Mouse (Mus musculus) midbrain, embryonic 15.5 days (tissue): ENCODE data around the gene Vamp9. TPM values are rescaled to one million over a fixed set of nuclear protein-coding genes. Genes with fewer than 3 reads are reported as not detected.
A peak's percentile ranks its signal among the peaks of the same experiment; 100 is the strongest.

Experiments
- ATAC-seq: fragments of 200-750 bp; cut with Nextera tagmentation; replicated peaks from 2 replicates; pipeline ENCODE4 v1.8.0; 2017; ENCODE audit warnings: moderate TSS enrichment
- H3K27ac ChIP-seq: fragments of 300-500 bp; sonication (generic); 2 replicates; pipeline ENCODE4 v1.5.1; 2015; ENCODE audit warnings: mild to moderate bottlenecking, inconsistent platforms
- H3K27me3 ChIP-seq: fragments of 300-500 bp; sonication (generic); replicated peaks from 2 replicates; pipeline ENCODE4 v1.6.1; 2015; ENCODE audit warnings: inconsistent platforms
- H3K36me3 ChIP-seq: fragments of 300-500 bp; sonication (generic); replicated peaks from 2 replicates; pipeline ENCODE4 v1.6.1; 2015; ENCODE audit warnings: inconsistent platforms
- H3K4me1 ChIP-seq: fragments of 300-500 bp; sonication (generic); 2 replicates; pipeline ENCODE4 v1.6.1; 2015; ENCODE audit warnings: inconsistent platforms
- H3K4me2 ChIP-seq: fragments of 300-500 bp; sonication (generic); 2 replicates; pipeline ENCODE4 v1.6.1; 2015; ENCODE audit warnings: inconsistent platforms, mild to moderate bottlenecking, moderate library complexity
- H3K4me3 ChIP-seq: fragments of 300-500 bp; sonication (generic); 2 replicates; pipeline ENCODE4 v1.5.1; 2015; ENCODE audit warnings: mild to moderate bottlenecking, inconsistent platforms
- H3K9ac ChIP-seq: fragments of 300-500 bp; sonication (generic); 2 replicates; pipeline ENCODE4 v1.6.1; 2015; ENCODE audit warnings: mild to moderate bottlenecking, inconsistent platforms
- H3K9me3 ChIP-seq: fragments of 300-500 bp; sonication (generic); 2 replicates; pipeline ENCODE4 v1.6.1; 2016; ENCODE audit warnings: inconsistent platforms
- WGBS: fragments of 180-500 bp; shearing (Covaris S2); methylation state at CpG from one replicate; pipeline ENCODE4 v1.1.7; 2015; ENCODE audit warnings: mixed read lengths; 5-methylcytosine and 5-hydroxymethylcytosine counted together
- polyA plus RNA-seq: library from polyadenylated mRNA; unstranded; fragments of >200 nt; fragmentation: Nextera tagmentation; extraction: Ambion mirVana; gene quantifications from 2 replicates; pipeline ENCODE4 v1.2.1, GENCODE M21; 2015

The Vamp9 gene
- polyA plus RNA-seq, 1 experiment from 2014 or later, result 0.65 TPM

DNA sequence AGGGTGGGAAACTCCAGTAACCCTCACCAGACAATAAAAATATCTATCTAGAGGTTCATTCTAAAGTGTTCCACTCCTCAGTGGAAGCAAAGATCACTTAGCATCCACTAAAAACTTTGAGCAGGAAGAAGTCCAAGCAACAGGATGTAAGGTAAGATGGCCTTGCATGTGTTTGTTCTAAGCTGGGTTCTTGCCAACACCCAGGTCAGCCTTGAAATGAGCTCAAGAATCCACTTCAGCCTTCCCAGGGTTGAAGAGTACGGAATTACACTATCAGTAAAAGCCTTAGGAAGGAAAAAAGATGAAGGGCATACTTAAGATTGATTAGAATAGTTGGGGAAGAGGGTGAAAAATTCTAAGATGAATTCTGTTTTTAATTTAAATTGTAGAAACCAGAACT is 52.6 kb downstream of the Vamp9 start:
- Histone ChIP-seq H3K4me3 (no peak overlapping the region), H3K27me3 (no peaks in the 10 kb centered on the region), H3K36me3 (peaks cover 22% of the 10 kb centered on the region), H3K4me2 (no peak overlapping the region), H3K9ac (no peak overlapping the region), H3K4me1 (no peaks in the 10 kb centered on the region), H3K27ac (no peak overlapping the region), H3K9me3 (no peaks in the 10 kb centered on the region)
- ATAC-seq, result no peak
- 84% methylated on average over 1 of the region's 1 CpGs for WGBS

DNA sequence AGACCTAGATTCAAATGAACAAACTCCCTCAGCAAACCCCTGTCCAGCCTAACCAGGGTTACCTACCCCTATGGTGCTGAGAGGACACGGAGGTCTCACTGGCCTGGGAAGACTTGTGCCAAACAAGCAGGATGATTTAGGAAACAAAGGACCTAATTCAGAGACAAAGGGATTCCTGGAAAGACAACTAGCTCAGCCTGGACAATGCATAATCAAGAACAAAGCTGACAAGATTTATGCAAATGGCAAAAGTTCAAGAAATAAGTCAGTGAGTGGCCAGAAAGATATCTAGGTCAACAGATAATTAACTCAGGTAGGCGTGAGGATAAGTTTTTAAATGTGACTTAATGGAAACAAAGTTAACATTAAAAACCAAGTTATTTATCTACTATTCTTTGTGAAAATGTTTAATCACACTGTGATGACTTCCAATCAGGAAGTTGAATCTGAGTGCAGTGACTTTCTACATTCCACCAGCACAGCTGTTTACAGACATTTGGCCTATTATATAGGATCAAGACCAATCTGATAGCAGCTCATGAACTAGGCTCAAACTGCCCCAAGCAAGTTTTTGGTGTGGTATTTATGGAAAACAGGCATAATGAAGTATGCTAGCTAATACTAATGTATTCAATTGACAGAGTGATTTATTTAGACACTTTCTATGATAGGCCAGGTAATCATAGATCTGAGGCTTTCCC is 53.3 kb downstream of the Vamp9 start:
- H3K36me3 ChIP-seq, result peaks cover 27% of the 10 kb centered on the region
- no peak overlapping the region for H3K9ac ChIP-seq
- ATAC-seq, result no peak
- H3K9me3 ChIP-seq, result no peaks in the 10 kb centered on the region
- H3K4me1 ChIP-seq, result no peaks in the 10 kb centered on the region
- no peak overlapping the region for H3K4me2 ChIP-seq
- 87% methylated on average over 2 of the region's 2 CpGs for WGBS
- no peak overlapping the region for H3K27ac ChIP-seq
- H3K27me3 ChIP-seq, result no peaks in the 10 kb centered on the region
- no peak overlapping the region for H3K4me3 ChIP-seq

DNA sequence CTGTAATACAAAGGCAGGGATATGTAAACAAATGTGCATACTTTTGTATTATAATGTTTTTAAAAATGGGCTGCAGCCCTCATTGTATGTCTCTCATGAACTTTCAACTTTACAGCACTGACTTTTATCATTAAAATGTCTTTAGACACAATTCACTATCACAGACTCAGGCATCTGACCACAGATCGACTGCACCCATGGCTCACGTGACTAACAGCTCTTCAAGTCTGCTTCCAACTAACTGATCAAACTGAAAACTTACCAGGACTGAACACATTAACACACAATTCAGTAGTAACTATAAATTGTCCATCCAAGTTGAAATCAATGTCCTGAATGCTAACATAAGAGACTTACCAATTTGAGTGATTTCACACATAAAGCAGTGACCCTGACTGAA is 53.9 kb downstream of the Vamp9 start:
- Histone ChIP-seq H3K27ac (no peak overlapping the region), H3K36me3 (peaks cover 27% of the 10 kb centered on the region), H3K9ac (no peak overlapping the region), H3K9me3 (no peaks in the 10 kb centered on the region), H3K4me1 (no peaks in the 10 kb centered on the region), H3K27me3 (no peaks in the 10 kb centered on the region), H3K4me2 (no peak overlapping the region), H3K4me3 (no peak overlapping the region)
- no peak for ATAC-seq
- 90% methylated on average over 2 of the region's 2 CpGs for WGBS

DNA sequence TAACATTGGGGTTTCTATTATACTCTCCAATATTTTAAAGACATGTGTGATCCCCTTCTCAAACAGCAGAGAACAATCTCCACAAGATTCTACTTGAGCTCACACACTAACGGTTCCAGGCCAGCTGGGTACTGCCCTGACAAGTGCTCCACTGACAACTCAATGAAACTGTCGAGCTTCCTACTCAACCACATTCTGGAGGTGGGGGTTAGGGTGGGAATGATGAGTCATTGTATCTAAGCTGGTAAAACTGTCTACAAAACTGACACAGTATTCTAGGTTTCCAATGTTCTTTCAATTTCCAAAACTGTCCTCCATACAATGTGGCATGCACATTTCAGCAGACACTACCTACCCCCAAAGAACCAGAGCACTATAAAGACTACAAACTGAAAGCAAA is 67.9 kb downstream of the Vamp9 start:
- no peak overlapping the region for H3K9ac ChIP-seq
- no peaks in the 10 kb centered on the region for H3K27me3 ChIP-seq
- H3K4me3 ChIP-seq, result no peak overlapping the region
- H3K27ac ChIP-seq, result no peak overlapping the region
- H3K4me1 ChIP-seq, result peaks cover 38% of the 10 kb centered on the region
- WGBS, result 18% methylated on average over 2 of the region's 2 CpGs
- no peak overlapping the region for H3K4me2 ChIP-seq
- no peaks in the 10 kb centered on the region for H3K36me3 ChIP-seq
- no peak for ATAC-seq
- no peaks in the 10 kb centered on the region for H3K9me3 ChIP-seq

DNA sequence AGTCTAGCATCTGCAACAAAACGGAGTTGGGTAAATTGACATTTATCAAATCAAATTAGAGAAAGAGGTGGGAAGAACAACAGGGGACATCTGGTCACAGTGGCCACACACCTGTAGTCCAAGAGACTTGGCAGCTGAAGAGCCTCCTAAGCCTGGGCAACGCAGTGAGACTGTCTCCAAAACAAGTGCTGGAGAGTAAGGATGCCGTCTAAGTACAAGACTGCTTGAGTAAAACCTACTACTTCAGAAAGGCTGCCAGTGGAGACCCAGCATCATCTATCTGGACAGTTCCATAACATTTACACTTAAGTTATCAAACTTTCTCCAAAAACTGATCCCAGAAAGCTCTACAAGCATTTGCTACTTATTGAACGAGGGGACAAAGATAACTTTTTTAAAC is 69.0 kb downstream of the Vamp9 start:
- H3K27ac ChIP-seq, result no peak overlapping the region
- peaks cover 44% of the 10 kb centered on the region for H3K4me1 ChIP-seq
- peak overlapping the region; percentile 86 for H3K4me2 ChIP-seq
- no peak overlapping the region for H3K9ac ChIP-seq
- H3K9me3 ChIP-seq, result no peaks in the 10 kb centered on the region
- no peak for ATAC-seq
- 53% methylated on average over 4 of the region's 4 CpGs for WGBS
- H3K36me3 ChIP-seq, result no peaks in the 10 kb centered on the region
- no peaks in the 10 kb centered on the region for H3K27me3 ChIP-seq
- H3K4me3 ChIP-seq, result no peak overlapping the region

DNA sequence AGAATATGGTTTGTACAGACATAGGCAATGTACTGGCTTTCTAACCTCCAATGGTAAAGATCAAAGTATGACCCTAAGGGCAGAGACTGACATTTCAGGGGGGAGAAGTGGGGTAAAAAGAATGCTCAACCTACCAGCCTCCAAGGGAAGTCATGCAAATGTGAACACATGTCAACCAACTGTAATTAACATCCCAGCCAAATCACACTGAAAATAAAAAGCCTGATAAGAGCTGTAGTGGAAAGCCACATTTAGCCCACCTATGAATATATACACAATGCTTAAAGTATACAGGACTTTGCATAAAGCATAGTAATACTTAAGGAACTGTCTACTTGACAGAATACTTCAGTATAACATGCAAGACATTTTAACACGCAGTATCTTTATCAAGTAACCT is 69.7 kb downstream of the Vamp9 start:
- Histone ChIP-seq H3K4me1 (peaks cover 46% of the 10 kb centered on the region), H3K9ac (no peak overlapping the region), H3K36me3 (no peaks in the 10 kb centered on the region), H3K4me2 (peak overlapping the region; percentile 86), H3K27ac (no peak overlapping the region), H3K27me3 (no peaks in the 10 kb centered on the region), H3K9me3 (no peaks in the 10 kb centered on the region), H3K4me3 (peak overlapping the region; percentile 20; the same call in 1 of the 2 replicates)
- WGBS, result 76% methylated on average over 1 of the region's 1 CpGs
- no peak for ATAC-seq

DNA sequence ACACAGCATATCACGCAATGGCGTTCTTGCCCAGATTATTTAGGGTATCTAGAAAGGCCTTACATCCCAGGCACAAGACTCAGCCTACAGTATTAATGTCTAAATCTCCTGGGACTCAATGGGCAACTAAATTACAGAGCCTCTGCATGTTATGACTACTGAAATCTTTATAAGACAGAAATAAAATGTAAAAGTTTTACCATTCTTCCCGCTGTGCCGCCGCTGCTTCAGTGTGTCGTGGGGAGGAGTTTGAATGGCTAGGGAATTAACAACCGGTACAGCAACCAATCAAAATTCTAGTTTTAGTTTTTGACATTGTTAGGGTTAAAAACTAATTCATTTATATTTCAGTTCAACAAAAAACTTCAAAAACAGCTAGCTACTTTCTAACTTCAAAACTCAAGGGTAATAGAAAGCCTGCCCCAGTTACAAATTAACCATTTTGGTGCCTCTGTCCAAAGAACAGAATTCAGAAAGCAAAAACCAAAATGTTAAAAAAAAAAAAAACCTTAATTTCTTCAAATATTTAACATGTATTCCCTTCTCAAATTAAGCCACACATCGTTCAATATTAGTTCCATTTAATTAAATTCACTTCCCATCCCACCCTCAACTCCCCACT is 70.4 kb downstream of the Vamp9 start:
- H3K36me3 ChIP-seq, result no peaks in the 10 kb centered on the region
- no peaks in the 10 kb centered on the region for H3K27me3 ChIP-seq
- peak overlapping the region; percentile 98 for H3K9ac ChIP-seq
- 7% methylated on average over 8 of the region's 8 CpGs for WGBS
- no peak overlapping the region for H3K27ac ChIP-seq
- peak overlapping the region; percentile 94 for H3K4me3 ChIP-seq
- ATAC-seq, result no peak
- H3K4me1 ChIP-seq, result peaks cover 46% of the 10 kb centered on the region
- H3K9me3 ChIP-seq, result no peaks in the 10 kb centered on the region
- peak overlapping the region; percentile 86 for H3K4me2 ChIP-seq

DNA sequence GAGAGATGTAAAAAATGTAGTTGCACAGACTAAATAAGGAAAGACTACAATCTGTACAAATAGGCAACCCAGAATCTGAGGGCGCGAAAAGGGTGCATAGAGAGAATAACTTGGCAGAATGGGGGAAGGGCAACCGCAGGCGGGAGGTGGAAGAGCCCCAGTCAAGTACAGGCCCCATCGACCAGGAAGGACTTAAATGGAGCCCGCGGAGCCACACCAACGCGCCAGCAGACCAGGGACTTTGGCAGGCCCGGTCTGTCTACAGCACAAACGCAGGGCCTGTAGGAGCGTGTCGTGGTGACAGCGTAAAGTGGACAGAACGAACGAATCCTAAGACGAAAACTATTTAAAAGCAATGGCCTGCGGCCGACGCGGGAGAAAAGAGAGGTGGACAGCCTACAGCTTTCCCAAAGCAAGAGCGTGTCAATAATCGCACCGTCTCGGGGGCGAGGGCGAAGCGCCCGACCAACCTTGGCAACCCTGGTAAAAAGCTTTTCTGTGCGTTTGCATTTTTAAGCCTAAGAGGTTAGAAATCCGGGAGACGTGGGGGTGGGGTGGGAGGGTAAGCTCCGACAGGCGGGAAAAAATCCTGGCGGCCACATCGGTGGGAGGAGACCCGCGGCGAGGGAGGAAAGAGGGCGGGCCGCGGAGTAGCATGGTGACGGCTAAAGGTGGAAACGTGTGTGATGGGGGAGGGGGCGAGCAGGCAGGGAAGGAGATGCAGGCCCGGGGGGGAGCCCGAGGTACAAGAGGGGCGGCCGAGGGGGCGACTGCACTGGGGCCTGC is 71.7 kb downstream of the Vamp9 start:
- Histone ChIP-seq H3K4me1 (peaks cover 45% of the 10 kb centered on the region), H3K36me3 (no peaks in the 10 kb centered on the region), H3K9ac (peak overlapping the region; percentile 98), H3K4me3 (peak overlapping the region; percentile 94), H3K27me3 (no peaks in the 10 kb centered on the region), H3K9me3 (no peaks in the 10 kb centered on the region), H3K4me2 (peak overlapping the region; percentile 86), H3K27ac (peak overlapping the region; percentile 99)
- under 1% methylated on average over 48 of the region's 50 CpGs for WGBS
- peak; percentile 43 for ATAC-seq

DNA sequence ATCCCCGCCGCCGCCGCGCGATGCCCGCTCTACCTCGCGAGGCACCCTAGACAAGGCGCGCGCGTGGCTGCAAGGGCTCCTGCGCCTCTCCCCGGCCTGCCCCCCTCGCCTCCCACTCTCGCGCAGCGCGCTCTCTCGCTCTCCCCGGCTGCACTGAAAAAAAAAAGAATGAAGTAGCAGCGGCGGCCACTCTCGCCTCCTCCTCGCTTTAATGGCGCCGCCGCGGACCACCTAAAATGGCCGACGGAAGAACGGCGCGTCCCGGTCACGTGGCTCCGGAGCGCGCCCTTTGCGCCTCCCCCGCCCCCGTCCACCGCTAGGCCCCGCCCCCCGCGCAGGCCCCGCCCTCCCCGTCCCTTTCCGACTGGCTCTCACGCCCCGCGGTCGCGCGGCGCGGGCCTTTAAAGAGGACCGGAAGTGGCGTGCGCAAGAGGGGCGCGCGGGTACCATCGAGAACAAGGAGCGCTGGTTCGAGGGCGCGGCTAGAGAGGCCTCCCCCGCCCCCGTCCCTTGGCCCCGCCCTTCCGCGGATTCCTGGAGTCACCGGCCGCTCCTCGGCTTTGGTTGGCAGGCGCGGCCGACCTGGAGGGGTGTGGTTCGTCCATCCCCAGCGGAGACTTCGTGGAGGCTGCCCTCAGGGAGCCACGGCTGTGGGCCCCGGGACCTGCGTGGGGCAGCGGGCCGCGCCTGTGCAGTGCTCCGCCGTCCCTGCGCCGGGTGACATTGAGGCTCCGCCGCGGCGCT is 72.8 kb downstream of the Vamp9 start, which contains the start of the genes Hnrnpd and 4930524J08Rik:
TSS of gene Hnrnpd (minus strand) at position 240 of the 744 bp plus-strand sequence.
TSS of gene 4930524J08Rik (plus strand) at position 363 of the 744 bp plus-strand sequence.
- under 1% methylated on average over 95 of the region's 97 CpGs for WGBS
- no peaks in the 10 kb centered on the region for H3K36me3 ChIP-seq
- H3K9ac ChIP-seq, result peak within 1 kb of the TSS; percentile 98
- H3K4me2 ChIP-seq, result peak within 1 kb of the TSS; percentile 86
- peak within 1 kb of the TSS; percentile 94 for H3K4me3 ChIP-seq
- H3K9me3 ChIP-seq, result no peaks in the 10 kb centered on the region
- ATAC-seq, result peak; percentile 98
- H3K27me3 ChIP-seq, result no peaks in the 10 kb centered on the region
- peak within 1 kb of the TSS; percentile 99 for H3K27ac ChIP-seq
- H3K4me1 ChIP-seq, result peaks cover 34% of the 10 kb centered on the region

DNA sequence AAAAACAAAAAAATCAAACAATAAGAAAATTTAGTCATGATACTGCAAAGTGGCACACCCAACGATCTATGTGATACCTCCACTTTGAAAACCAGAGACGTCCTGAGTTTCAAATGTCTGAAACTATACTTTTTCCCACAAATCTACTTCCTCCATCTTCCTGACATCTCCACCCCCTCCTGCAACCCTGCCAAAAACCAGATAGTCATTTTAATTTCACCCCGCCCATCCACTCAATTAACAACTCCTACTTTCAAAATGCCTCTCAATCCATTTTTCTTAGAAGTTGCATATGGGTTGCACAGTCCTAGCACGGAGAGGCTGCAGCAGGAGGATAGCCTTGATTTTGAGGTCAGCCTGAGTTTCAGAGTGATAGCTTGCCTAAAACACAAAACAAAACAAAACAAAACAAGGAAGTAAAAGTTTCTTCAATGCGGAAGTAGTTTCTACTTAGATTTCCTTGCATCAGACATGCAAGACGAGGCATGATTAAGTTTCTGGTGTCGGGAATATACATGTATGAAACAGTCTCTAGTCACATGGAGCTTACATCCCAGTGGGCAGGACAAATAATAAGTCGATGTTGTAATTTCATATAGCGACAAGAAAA is 77.5 kb downstream of the Vamp9 start:
- Histone ChIP-seq H3K4me1 (peaks cover 8% of the 10 kb centered on the region), H3K4me3 (no peak overlapping the region), H3K27ac (no peak overlapping the region), H3K27me3 (no peaks in the 10 kb centered on the region), H3K36me3 (no peaks in the 10 kb centered on the region), H3K9ac (no peak overlapping the region), H3K9me3 (no peaks in the 10 kb centered on the region), H3K4me2 (no peak overlapping the region)
- ATAC-seq, result no peak
- WGBS, result 93% methylated on average over 9 of the region's 9 CpGs

DNA sequence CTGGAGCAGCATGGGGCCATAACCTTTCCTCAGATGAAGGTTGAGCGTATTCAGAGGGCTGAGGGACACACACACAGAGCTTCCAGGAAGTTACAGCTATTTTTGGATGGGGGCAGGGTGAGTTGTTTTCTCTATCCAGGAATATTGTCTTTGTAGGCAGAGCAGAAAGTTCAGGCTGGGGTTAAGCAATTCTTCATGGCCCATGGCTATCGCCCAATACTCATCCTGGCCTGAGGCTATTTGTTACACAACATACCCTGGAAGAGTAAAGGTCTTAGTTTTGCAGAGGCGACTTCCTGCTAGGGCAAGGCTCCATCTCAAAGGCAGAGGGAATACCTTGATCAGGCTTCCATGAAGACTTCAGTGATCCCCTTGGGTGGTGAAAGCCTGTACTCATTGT is 88.1 kb downstream of the Vamp9 start:
- H3K9ac ChIP-seq, result no peak overlapping the region
- H3K27me3 ChIP-seq, result no peaks in the 10 kb centered on the region
- H3K9me3 ChIP-seq, result no peaks in the 10 kb centered on the region
- no peak overlapping the region for H3K4me2 ChIP-seq
- 87% methylated on average over 3 of the region's 3 CpGs for WGBS
- no peak overlapping the region for H3K4me3 ChIP-seq
- ATAC-seq, result no peak
- H3K4me1 ChIP-seq, result no peaks in the 10 kb centered on the region
- H3K36me3 ChIP-seq, result no peaks in the 10 kb centered on the region
- no peak overlapping the region for H3K27ac ChIP-seq
